Mouse (Mus musculus): ENCODE data around the gene Babam1.

GRCm38 (mm10) chr8:71406099-71407015, 9.7 kb downstream of the Babam1 start:
- TF ChIP-seq CTCF (IDR thresholded peaks at IDR 0.05; ENCODE audit: low read depth) (peak; percentile 97), EP300 (IDR thresholded peaks at IDR 0.05; ENCODE audit: low read depth) (no peak)
